Mouse (Mus musculus): ENCODE measurements around the gene Efna4.

Gene Efna4

DNA sequence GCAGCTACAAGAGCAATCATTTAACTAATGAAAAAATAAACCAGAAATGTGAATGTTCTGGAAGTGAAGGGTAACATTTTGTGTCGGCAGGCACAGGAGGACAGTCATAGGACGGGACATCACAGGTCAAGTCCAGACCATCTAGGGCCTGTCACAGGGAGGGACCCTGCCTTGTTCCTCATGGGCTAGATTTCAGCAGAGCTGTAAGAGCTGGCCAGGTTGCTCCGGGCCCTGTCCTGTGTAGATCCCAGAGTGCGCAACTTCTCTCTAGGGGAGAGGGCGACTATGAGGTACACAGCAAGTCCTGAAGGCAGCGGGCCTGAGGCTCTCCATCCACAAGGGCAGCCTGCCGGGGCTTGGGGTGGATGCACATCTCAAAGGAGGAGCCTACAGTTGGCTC, 23.8 kb upstream of the Efna4 start, which contains the start of gene Dcst2:
TSS of gene Dcst2 (plus strand) at position 301 of the 400 bp plus-strand sequence.
- DNase-seq (ENCODE audit: low read depth): no peak

DNA sequence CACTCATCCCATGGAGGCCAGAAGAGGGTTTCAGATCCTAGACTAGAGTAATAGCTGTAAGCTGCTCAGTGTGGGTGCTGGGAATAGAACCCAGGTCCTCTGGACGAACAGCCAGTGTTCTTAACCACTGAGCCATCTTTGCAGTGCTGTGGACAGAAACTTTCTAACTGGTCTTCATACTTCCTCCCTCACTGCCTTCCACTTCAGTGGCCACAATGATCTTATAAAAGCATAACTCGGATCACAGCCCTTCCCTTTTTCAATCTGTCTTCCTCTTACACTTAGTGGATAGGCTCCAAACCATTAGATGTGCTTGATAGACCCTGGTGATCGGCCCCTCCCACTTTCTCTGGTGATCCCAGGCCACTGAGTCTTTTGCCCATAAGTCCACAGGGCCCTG, 22.4 kb upstream of the Efna4 start:
- no peak for DNase-seq (ENCODE audit: low read depth)

DNA sequence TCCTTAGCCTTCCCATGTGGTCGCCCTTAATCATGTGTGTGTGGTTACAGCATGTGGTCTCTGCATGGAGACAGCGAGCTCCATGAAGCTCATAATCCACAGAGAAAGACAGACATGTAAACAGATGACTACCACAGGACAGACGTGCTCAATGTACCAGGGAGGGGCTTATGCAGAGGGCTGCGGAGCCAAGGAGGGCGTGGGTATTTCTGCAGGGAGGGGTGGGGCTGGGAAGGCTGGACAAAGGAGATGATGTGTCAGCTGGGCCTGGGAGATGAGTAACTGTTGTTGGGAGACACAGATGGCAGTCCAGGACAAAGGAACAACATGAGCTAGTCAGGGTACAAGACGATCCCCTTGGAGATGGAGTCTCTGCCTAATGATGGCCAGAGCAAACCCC, 21.8 kb upstream of the Efna4 start:
- no peak for DNase-seq (ENCODE audit: low read depth)

DNA sequence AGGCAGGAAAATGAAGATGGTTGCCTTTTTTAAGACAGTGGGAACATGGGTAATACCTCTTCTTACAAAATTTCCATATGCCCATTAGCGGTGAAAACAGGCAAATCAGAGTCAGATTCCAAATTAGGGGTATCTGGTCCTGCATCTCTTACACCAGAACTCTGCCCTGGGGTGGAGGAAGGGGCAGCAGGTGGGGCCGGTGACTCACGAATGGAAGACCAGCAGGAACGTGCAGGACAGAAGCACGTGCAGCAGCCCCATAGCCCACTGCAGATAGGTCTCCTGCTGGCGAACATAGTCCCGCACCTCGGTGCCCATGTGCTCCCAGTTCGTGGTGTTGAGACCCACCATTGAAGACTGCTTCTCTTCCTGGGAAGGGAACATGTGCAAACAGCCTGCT, 18.2 kb upstream of the Efna4 start:
- no peak for DNase-seq (ENCODE audit: low read depth)

DNA sequence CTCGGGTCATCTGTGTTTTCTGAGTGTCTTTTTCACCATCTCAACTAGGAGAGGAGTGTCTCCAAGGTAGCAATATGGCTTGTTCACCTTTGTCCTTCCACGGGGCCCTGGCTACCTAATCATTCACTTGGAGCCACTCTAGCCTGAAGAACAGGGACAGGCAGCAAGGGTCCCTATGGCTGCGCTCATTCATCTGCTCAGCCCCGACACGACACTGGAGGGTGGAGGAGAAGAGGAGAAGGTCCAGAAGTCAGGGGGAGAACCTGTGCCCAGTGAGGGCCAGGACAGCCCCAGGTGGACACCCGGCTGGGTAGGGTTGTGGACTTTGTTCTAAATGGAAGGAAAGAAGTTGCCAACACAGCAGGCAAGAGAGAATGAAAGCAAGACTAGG, 17.7 kb upstream of the Efna4 start:
- DNase-seq (ENCODE audit: low read depth): no peak

DNA sequence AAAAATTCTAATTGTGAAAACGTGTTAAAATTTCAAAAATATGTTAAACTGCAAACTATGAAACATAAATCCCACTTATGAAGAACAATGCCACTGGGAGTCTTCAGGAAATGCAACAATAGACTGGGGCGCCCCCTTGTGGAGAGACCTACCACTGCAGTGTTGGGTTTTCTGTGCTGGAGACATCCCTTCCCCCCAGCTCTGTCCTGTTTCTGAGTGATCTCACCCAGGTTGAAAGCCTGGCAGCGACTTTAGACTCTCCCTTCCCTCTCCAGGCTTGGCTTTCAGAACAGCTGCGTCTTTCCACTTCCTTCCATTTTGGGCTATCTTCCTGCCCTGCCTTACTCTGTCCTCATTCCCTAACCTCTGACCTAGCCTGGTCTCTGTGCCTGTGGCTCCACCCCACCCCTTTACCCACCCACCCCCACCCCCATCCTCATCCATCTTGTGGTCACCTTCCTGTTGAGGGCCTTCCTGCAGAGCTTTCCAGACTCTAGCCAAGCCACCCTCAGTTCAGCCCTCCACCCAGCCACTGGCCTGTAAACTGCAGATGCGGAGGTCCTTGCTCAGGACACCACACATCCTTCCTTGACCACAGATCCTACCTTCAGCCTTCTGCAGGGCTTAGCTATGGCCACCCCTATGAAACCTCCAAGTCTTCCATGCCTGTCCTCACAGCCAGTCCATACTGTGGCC, 17.1 kb upstream of the Efna4 start:
- peak; percentile 91 for DNase-seq (ENCODE audit: low read depth)

DNA sequence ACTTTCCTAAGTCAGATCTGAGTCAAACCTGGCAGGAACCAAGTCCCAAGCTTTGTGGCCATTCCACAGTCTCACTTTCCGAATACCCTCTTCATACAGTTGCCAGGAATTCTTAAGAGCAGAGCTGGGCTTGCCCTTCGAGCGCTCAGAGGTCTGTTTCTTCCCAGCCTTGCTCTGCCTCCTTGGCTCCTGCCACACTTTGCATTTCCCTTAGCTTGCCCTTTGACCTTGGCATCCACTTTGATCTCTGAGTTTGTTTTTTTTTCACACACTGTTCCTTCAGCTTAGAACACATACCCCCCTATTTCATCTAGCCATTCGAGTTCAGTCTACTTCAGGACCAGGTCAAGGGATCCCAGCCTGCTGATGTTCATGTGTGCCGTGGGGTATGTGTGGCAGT, 13.4 kb upstream of the Efna4 start:
- DNase-seq (ENCODE audit: low read depth): no peak

DNA sequence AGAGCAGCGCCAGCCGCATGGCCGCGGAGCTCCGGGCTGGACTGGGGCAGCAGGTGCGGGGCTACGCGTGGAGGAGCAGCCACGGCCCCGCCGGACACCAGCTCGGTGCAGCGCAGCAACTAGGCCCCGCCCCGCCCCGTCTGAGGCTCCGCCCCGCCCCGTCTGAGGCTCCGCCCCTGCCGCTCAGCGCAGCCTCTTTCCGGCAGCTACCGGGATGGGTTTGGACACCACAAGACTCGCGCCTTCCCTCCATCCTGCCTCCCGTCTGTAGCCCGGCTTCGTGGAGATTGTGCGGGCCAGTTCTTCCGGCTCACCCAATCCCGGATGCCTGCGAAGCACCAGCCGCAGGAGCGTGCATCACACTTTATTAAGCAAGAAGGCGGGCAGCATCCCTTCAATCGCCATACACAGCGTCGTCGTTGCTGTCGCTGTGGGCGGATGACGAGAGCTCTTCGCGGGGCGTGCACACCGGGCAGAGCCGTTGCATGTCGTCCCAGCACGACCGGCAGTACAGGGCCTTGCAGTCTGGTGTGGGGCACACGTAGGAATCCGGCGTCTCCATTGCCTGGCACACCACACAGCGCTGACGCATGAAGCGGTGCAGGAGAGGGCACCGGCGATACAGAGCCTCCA, 12.2 kb upstream of the Efna4 start, which contains the start of gene Adam15:
TSS of gene Adam15 (minus strand) at position 128 of the 633 bp plus-strand sequence.
- DNase-seq (ENCODE audit: low read depth): peak; percentile 93

DNA sequence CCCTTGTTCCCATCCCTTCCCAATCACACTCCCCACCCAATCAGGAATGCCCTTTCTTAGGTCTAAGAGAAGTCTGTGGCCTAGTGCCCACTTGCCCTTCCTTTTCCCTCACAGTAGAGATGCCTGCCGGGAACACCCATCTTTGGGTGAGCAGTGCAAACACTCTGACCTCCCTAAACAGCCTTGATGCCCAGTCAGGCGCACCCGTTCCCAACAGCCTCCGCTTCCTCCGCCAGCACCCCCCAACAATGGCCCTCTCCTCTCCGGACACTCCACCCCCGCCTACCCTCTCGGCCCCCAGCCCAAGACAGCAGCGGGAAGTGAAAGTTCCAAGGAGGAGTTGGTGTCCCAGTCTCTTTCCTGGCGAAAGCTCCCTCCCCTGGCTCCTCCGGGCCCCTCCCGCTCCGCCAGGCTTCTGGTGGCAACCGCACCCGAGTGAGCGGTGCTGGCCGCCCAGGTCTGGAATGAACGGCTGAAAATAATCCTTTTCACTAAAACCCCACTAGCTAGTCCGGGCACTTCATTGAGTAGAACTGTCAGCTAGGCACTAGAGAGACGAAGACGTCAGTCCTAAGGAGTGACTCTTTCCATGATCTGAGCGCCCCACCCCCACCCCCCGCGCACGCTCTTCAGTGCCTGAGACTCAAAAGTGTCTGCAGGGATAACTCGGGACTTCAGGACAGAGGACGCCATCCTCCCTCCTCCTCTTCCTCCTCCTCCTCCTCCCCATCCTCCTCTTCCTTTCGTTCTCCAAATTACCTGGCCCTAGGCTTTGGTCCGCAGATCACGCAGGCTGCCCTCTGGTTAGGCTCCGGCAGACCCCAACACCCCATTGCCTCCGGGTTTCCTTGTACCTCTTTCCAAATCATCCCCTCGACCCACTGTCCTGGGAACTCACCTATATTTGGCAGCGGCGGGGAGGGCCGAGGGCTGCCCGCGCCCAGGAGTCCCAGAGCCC, 11.4 kb upstream of the Efna4 start:
- peak; percentile 70 for DNase-seq (ENCODE audit: low read depth)

DNA sequence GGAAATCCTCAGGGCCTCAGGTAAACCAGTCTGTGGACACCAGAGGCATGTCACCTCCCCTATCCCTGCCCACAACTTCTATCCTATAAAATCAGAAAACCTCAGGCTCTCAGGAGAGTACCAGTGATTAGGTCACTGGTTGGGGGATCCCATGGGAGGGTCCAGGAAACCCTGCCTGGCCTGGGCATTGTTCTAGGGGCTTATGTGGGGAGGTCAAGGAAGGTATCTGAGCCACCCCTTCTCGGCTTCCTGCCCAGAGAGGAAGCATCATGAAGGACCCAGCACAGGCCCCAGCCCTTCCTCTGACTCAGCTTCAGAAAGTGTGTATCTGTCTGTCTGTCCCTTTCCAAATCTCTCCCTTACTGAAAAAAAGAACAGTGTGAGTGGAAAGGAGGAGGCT, 10.1 kb upstream of the Efna4 start:
- DNase-seq (ENCODE audit: low read depth): no peak

DNA sequence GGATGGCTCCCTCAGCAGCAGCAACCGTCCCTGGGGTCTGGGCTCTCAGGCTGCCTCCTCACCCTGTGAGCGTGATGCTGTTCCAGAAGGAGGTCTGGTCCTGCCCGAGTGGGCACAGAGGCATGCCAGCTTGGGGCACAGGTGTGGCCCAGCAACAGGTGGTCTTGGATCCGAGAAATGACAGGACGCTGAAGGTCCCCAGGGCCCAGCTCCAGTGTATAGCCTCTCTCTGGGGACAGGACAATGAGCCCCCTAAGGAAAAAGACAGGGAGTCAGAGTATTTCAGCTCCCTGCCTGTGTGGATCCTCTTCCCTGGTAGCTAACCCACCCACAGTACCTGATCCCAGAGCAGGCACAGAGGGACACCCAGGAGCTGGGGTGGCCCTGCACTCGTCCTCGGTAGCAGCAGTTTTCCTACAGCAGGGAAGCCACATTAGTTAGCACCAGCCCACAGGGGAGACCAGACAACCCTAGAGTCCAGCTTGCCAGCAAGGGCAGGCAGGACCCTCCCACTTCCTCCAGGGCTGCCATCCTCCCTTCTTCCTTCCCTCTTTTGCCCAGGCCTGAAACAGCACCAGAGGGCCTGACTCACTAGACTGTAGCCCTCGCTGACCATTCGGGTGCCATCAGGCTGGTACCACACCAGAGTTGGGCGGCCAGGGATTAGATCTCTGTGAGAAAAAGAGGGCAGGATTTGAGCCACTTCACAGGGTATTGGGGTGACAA, 9.2 kb upstream of the Efna4 start:
- DNase-seq (ENCODE audit: low read depth): no peak

DNA sequence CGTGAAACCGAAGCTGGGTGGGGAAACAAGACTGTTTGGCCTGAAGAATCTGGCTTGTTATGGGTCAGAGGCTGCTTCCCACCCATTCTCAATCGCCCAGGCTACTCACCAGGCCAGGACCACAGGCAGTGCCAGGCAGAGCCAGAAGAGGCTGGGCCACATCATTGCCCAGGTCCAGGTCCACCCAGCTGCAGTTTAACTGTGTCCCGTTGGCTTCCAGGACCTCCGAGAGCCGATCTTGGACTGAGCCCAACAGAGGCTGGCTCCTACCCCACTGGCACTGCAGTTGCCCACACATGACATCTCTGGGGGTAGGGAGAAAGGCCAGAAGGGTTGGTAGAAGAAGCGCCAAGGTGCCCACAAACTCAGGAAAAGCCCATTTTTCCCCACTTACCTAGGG, 5.5 kb upstream of the Efna4 start:
- DNase-seq (ENCODE audit: low read depth): no peak

DNA sequence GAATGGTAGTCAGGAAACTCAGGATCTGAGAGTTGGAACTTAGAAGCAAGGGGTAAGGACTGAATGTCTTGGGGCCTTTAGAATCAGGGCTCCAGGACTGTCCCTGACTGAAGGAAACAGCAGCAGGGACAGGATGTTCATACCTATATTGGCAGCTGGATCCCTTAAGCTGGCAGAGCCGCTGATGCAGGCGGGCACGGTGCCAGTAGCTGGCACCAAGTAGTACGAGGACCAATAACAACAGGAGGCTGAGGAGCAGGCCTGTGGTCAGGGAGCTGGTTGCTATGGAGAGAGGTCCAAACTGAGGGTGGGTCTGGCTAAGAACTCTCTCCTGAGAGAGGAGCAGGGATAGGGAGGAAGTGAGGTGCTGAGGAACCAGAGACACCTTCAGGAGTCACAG, 4.0 kb upstream of the Efna4 start:
- DNase-seq (ENCODE audit: low read depth): no peak

DNA sequence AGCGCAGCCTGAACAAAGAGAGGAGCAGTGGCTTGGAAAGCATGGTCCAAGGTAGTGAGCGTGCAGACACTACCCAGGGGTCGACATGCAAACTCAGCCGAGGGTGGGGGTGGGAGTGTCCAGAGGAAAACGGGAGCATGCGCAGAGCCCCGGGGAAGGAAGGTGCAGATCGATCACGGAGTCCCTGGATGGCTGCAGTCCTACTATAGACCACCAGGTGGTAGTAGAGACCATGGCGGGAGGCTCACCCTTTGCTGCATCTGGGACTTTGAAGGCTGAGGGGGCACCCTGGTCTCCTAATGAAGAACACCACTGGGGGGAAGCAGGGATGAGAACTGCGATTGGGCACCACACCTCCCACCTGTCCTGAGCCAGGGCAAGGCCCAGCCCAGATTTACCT, 2.6 kb upstream of the Efna4 start:
- DNase-seq (ENCODE audit: low read depth): peak; percentile 89

DNA sequence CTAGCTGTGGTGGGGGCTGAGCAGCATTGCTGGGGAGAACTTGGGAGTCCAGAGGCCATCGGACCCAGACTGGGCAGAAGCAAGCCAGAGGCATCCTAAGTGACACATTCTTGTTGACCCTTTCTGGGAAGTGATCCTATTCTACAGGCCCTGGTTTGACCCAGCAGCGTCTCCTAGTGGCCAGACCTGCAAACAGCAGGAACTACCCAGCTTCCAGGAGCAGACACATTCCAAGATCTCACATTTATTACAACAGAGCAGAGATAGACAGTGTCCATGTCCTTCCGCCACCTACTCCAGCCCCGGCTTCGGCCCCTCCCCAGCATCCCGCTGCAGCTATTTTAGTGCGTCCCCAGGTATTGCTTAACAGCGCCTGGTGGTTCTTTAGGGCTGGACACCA, 1.6 kb upstream of the Efna4 start:
- peak; percentile 80 for DNase-seq (ENCODE audit: low read depth)

DNA sequence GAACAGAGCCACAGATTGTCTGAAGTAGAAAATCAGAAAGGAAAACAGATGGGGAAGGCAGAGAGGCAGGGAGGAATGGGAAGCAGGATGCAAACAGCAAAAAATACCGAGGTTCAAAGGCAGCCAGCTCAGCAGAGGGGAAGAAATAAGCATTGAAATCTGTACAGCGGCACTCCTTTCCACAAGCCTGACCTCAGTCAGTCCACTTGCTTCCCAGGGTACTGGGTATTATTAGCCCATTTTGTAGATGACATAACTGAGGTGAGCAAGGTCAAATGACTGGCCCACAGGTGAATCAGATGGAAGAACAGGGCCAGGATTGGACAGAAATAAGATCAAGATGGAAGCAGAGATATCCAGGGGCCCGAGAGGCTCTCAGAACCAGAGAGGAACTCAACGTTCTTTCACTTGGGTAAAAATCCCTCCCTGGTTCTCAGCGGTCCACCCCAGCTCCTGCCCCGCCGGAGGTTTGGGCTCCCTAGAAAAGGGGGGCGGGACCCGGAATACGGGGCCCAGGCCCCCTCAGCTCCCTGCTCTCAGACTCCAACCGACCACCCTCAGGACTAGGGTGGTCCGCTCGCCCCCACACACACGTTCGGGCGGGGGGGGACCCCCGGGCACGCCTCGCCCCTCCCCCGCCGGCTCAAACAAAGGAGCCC, 637 bp downstream of the Efna4 start:
- DNase-seq (ENCODE audit: low read depth): no peak

DNA sequence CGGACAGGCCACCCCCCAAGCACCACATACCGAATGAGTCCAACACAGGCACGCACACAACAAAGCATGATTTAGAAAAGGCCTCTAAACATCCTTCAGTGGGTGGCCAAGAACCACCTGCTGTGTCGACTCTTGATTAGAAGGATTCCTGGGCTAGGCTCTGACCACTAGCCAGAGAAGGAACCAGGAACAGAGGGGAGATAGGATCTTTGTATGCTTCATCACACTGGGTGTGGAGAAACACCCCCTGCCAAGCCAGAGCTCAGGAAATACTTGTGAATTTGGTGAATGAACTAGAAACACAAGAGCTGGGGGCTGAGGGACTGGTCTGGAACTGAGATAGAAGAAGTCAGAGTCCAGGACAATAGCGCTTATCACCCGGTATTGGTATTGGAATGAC, 1.3 kb downstream of the Efna4 start:
- DNase-seq (ENCODE audit: low read depth): no peak

DNA sequence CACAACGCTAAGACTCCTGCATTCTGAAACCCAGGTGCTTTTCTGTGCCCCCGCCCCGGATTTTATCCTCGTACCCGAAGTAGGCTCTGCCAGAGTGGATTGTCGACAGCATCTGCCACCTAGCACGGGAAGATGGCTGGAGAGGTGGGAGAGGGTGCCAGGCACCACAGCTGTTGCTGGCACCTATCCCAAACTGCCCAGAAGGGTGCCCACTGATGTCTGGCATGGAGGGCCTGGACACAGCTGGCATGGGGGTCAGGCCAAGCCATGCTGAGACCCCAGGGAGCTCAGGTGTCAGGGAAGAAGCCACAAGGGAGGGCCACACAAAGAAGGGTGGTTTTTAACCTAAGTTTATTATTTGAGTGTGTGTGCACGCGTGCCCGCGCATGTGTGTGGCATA, 4.8 kb downstream of the Efna4 start:
- DNase-seq (ENCODE audit: low read depth): no peak

DNA sequence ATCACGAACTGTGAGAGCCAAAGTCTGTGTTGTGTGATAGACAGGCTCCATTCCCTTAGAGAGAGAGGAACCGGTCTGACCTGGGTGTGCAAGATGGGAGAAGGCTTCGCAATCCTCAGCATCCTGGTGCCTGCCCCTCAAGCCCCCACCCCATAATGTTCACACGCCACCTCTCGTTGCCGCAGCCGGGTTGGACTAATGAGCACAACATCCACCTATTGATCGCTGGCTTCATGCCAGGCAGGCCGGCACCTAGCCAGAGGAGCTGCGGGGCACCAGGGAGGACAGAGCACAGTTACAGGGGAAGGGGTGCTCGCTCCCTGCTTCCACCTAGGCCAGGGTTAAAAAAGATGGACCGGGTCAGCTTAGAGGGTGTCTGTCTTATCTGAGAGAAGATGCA, 5.4 kb downstream of the Efna4 start:
- DNase-seq (ENCODE audit: low read depth): no peak

DNA sequence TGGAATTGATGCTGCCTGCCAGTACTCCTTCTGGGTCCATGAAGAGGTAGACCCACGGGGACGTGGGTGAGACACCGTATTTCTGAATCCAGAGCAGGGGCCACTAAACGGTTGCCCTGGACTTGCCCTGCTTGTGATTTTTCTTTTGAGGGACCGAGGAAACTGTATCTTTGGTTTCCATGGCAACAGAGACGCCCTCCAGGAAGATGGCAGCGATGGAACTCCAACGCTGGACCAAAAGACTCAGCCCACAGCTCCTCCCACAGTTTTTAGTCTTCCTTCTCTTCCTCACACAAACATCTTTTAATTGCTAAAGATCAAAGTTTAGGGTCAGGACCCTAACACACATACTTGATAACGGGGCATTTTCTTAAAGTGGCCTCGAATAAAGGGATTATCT, 5.8 kb downstream of the Efna4 start:
- DNase-seq (ENCODE audit: low read depth): no peak

DNA sequence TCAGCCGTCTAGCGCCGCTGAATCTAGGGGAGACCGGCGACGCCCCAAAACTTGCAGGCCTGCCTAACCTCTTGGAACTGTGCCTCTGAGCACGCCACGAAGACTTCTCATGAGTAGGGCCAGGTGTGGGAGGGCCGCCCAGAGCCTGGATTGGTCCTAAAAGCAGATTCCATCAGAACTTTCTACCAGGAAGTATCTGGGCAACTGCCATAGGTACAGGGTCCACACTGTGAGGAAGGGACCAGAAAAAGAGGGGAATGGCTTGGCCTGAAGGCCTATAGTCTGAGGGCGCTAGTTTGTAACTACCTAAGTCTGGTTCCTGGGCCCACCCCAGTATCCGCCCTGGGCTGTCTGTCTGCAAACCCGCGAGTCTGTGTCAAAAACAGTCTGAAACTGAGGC, 6.3 kb downstream of the Efna4 start:
- DNase-seq (ENCODE audit: low read depth): no peak

DNA sequence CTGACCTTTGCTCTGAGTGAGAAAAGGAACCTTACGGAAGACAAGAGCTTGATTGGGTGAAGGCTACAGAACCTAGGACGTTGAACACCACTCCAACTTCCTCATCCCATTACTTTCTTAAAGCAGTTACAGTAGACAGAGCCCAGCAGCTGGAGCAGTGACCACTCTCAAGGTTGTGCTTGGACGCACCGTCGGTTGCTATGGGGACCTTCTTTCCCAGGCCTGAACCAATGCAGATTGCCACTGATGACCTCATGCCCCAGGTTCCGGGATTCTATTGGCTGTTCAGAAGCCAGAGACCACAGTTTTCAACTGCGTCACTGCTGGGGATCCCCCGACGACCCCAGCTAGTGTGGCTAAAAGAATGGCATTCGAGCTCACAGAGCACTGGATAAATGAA, 6.9 kb downstream of the Efna4 start:
- DNase-seq (ENCODE audit: low read depth): no peak

All from naive thymus-derived CD4-positive, alpha-beta T cell, adult 2 months (primary cell).